ENCODE assay signal across 12 mouse cellular contexts in genomic region chr13:78162149-78162548, GRCm38 (mm10). TPM values are rescaled to one million over a fixed set of nuclear protein-coding genes. Genes with fewer than 3 reads are reported as not detected.
DNase-seq lines count a peak whose midpoint lies in the region; ATAC-seq lines count a peak whose summit lies in the region.
"Had no signal": no experiment of that assay in that cellular context is flagged by ENCODE, and none has a peak within 500 bp of the region (broad histone marks: within the 10 kb centered on the region; RNA-seq: fewer than 3 reads in every experiment).

No protein-coding gene starts in this region.

- peak; percentile 71 for ATAC-seq in forebrain, embryonic 13.5 days
- ATAC-seq in megakaryocyte progenitor cell, adult 5-6 weeks (replicated peaks; ENCODE audit: poor library complexity), result peak; percentile 27; the same call in 1 of the 2 replicates
- 0 out of 2 replicates have a peak, but pooled peaks have one; percentile 13 for ATAC-seq in neutrophil, adult 5-6 weeks (ENCODE audit: extremely low read depth, insufficient number of reproducible peaks, low FRiP score, poor library complexity, severe bottlenecking)

- peaks cover 28% of the 10 kb centered on the region for H3K27me3 ChIP-seq in forebrain, embryonic 13.5 days
- peaks cover 28% of the 10 kb centered on the region for H3K27me3 ChIP-seq in heart, embryonic 10.5 days (ENCODE audit: insufficient read depth, poor library complexity, severe bottlenecking)

- WGBS in forebrain, embryonic 13.5 days, result 32% methylated on average over 2 of the region's 2 CpGs
- WGBS in heart, embryonic 10.5 days, result 53% methylated on average over 2 of the region's 2 CpGs

- no peak overlapping the region for H3K4me3 ChIP-seq in forebrain, embryonic 13.5 days
- H3K4me3 ChIP-seq in heart, embryonic 10.5 days, result no peak overlapping the region

- peak overlapping the region; percentile 3; the same call in 1 of the 2 replicates for H3K4me2 ChIP-seq in forebrain, embryonic 13.5 days

- H3K4me1 ChIP-seq in forebrain, embryonic 13.5 days, result peaks cover 22% of the 10 kb centered on the region
- no peaks in the 10 kb centered on the region for H3K4me1 ChIP-seq in heart, embryonic 10.5 days

- H3K9ac ChIP-seq in forebrain, embryonic 13.5 days, result no peak overlapping the region

- peak; percentile 48 for DNase-seq in layer of hippocampus, adult 9-11 months
- no peak for DNase-seq in layer of hippocampus, postnatal 25 days (ENCODE audit: extremely low spot score in 1 of 2, low spot score in 1 of 2)
- DNase-seq in lung, postnatal 4 days, result no peak
- DNase-seq in heart, embryonic 10.5 days (ENCODE audit: low spot score), result no peak
- DNase-seq in left cerebral cortex, adult 18-20 months (ENCODE audit: low spot score in 2 of 2), result no peak
- DNase-seq: cerebellum, adult 18-20 months; heart, postnatal 14 days; thymus, adult 18-20 months had no signal

- H3K27ac ChIP-seq in forebrain, embryonic 13.5 days, result peak overlapping the region; percentile 74
- no peak overlapping the region for H3K27ac ChIP-seq in heart, embryonic 10.5 days
- H3K27ac ChIP-seq: macrophage had no signal

- no peaks in the 10 kb centered on the region for H3K9me3 ChIP-seq in forebrain, embryonic 13.5 days (replicated peaks)
- no peaks in the 10 kb centered on the region for H3K9me3 ChIP-seq in heart, embryonic 10.5 days

- 0 out of 2 replicates have a peak, but pooled peaks cover under 1% of the 10 kb centered on the region for H3K36me3 ChIP-seq in forebrain, embryonic 13.5 days (ENCODE audit: poor library complexity, severe bottlenecking)
- no peaks in the 10 kb centered on the region for H3K36me3 ChIP-seq in heart, embryonic 10.5 days

RNA-seq across cellular contexts. Expression of gene Nr2f1, which starts 37.4 kb away (rescaled TPM):
- 10 to 100 TPM; 90.8 to 98.5 TPM for total RNA-seq in layer of hippocampus, postnatal 25 days (2021)
- polyA plus RNA-seq in forebrain, embryonic 13.5 days (2015; fragmentation: Nextera tagmentation; extraction: Ambion mirVana), result 94.7 and 112 TPM in 2 replicates
- total RNA-seq in megakaryocyte progenitor cell, adult 5-6 weeks (2015), result not detected in 2 replicates
- total RNA-seq in megakaryocyte progenitor cell, adult 5-6 weeks (2017), result not detected in 2 replicates
- not detected in 2 replicates for total RNA-seq in neutrophil, adult 5-6 weeks (2017)
- 6.0 and 13.8 TPM in 2 replicates for polyA plus RNA-seq in heart, embryonic 10.5 days (2016; fragmentation: Nextera tagmentation; extraction: Ambion mirVana)
- total RNA-seq in left cerebral cortex, adult 18-20 months (2021), result 100 to 1,000 TPM; 113 to 124 TPM
- polyA plus RNA-seq: macrophage had no signal

Comparison
In these comparisons a context has a peak if more than half of its experiments do, and no peak if none do; other contexts are left out.
1. ATAC-seq: peak in every context shown above with its lines; median percentile 71 in forebrain, embryonic 13.5 days; 27 in megakaryocyte progenitor cell, adult 5-6 weeks; 13 in neutrophil, adult 5-6 weeks.
2. RNA of gene Nr2f1, which starts 37.4 kb away (total RNA-seq): 113 to 124 TPM in left cerebral cortex, adult 18-20 months and 90.8 to 98.5 TPM in layer of hippocampus, postnatal 25 days; not detected in megakaryocyte progenitor cell, adult 5-6 weeks and not detected in neutrophil, adult 5-6 weeks; every median in the first group is over 10 times any median in the second.